Mouse (Mus musculus) brain, adult 2 months (tissue): ENCODE measurements at regions not wholly inside any gene's neighbourhood (a gene's known extent, or its start where the extent isn't known, plus 50 kb on each side); places are given as distances from the start of the nearest gene placed in this dataset.

ENCODE experiments used
- DNase-seq: peaks from one replicate; pipeline ENCODE4 v3.0.0; 2011; ENCODE audit warnings: low read depth, low spot score

DNA sequence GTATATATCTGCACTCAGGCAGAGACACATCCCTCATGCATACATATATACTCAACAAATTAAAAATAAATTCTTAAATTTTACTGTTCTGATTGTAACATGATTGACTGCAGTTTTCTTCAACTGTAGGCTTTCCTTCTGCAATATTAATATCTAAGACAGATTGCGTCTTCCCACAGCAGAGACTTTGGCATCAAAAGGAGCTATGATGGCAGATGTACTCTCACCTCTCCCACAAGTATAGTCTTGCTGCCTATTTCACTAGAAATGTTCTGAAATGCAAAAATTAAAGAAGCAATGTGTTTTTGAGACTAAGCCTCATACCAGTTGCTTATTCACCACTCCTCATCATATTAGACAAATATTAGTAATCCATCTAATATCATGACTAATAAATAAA, 356.5 kb downstream of the Dnah5 start:
- DNase-seq = peak; percentile 81

DNA sequence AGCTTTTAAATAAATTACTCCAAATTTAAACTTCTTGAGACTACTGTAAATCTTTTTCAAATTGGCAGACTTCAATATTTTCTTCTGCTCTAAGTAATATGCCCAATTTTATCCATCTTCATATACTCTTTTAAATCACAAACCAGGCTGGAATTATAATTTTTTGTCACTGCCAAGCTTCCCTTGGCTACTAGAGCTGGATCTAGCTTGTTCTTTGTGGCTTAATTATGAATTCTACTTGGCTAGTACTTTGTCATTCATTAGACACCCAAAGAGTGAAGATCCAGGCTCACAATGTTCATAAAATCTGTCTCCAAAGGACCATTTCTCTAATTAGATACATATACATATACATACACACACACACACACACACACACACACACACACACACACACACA, 391.7 kb downstream of the Dnah5 start:
- DNase-seq = no peak

GRCm38 (mm10) chr15:28595725-28596124, 392.2 kb downstream of the Dnah5 start:
- peak; percentile 7 for DNase-seq

DNA sequence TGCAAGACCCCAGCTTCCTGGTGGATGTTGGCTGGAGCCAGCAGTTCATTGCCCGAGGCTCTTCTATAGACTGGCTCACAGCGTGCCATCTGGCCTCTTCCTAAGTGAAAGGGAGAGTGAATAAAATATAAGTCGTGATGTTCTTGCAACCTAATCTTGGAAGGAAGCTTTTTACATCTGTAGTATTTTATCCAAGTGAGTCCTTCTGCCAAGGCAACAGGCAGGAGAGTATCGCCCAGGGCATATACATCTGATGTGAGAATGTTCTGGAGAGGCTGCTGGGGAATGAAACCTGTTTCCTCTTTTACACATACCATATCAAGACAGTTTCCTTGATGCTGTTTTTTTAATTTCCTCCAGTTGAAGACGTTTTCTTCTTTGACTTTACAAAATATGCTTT, 396.6 kb downstream of the Dnah5 start:
- DNase-seq = peak; percentile 25

DNA sequence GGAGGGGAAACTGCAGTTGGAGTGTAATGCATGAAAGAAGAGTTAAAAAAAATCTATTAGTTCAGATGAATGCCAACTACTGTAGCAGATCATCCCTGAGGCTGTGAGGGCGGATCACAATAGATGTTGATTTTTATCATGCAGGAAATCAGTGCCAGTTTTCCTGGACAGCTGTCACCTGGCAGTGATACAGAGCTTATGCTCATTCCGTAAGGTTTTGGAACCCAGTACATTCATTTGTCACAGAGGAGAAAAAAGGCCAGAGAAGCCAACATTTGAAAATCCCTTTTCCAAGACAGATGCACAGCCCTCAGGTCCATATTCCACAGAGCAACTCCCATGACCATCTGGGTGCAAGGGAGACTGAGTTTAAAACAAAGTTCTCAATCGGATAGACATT, 412.1 kb downstream of the Dnah5 start:
- peak; percentile 77 for DNase-seq

DNA sequence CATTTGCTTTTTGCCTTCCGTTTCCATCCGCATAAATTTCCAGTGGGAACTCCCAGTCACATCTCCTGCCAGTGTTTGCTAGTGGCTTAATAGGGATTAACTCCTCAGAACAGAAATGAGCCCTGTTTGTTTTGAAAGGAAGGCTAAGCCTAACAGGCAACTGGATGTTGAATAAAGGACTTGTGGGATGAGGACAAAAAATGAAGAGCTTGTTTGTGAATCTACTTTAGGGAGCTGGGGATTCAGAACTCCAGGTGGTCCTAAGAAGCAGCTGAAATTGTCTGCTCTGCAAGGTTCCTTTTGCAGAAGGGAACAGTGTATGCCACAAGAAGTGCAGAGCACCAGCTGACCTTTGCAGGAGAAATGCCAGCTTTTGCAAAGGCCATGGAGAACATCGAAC, 436.8 kb downstream of the Dnah5 start:
- peak; percentile 6 for DNase-seq

GRCm38 (mm10) chr15:28645122-28645521, 441.6 kb downstream of the Dnah5 start:
- DNase-seq = no peak

DNA sequence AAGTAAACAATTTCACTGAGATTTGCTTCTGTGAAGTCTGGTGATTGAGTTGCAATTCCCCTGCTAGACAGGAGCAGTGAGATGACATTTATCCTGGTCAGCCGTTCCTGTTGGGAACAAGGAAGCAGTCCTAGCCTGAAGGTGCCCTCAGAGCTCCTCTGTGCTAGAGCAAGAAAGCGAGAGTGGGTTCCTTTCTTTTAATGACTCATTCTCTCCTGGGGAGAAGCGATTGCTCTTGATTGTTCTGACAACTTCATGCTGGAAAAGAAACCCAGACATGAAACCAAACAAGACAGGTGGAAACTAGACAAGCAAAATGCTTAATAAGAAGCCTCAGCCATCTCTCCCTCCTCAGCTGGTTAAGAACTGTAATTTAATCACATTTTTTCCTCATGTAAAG, 450.4 kb downstream of the Dnah5 start:
- DNase-seq = peak; percentile 21

DNA sequence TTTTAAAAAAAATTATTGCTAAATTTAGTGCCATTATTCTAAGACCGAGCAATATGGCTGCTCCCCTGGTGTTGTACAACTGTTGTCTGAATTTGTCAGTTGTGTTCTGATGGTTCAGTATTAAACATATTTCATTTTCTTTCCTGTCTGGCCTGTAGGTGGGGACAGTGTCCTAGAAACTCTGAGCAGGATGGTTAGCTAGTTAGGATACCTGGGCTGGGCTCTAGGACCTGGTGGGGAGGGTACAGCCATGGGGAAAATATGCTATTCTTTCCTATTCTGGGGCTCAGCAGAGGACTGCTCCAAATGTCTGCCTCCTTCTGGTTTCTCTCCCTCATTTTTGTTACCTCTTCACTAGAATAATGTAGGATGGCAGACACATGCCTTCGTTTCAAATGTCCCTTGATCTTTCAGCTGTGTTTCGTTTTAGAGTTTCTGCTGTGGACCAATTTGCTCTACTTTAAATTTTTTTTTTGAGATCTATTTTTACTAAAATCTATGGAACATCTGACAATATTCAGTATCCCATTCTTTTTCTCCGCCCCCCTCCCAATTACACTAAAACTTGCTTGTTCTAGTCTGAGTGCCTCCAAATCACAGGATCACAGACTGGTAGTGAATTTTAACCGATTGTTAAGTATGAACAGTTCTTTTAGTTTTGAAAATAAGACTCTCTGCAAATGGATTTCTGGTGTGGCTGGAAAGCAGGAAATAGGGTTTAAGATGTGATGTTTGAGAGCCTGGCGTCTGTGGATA, 460.5 kb downstream of the Dnah5 start:
- DNase-seq = peak; percentile 56
